Mouse (Mus musculus) spleen, adult 2 months (tissue): ENCODE results near the gene Gm45213. TPM values are rescaled to one million over a fixed set of nuclear protein-coding genes. Genes with fewer than 3 reads are reported as not detected.

Source experiments
- DNase-seq, 2 experiments: peaks; one replicate each; pipeline versions ENCODE4 v3.0.0 to v3.0.0-alpha.2; 2012 to 2021; ENCODE audit warnings: low spot score in 2 of 2, low read depth in 1 of 2
- H3K27ac ChIP-seq: fragments of 200-500 bp; 2 replicates; pipeline ENCODE4 v1.5.1; 2012; ENCODE audit warnings: low read length, inconsistent platforms; ENCODE audit not compliant: insufficient read depth
- H3K27me3 ChIP-seq: fragments of 200-500 bp; 2 replicates; pipeline ENCODE4 v1.6.1; 2012; ENCODE audit warnings: mild to moderate bottlenecking, moderate library complexity, low read length, inconsistent platforms; ENCODE audit not compliant: control insufficient read depth, insufficient read depth
- H3K36me3 ChIP-seq: fragments of 200-500 bp; 2 replicates; pipeline ENCODE4 v1.6.1; 2012; ENCODE audit warnings: mild to moderate bottlenecking, low read length, inconsistent platforms; ENCODE audit not compliant: control insufficient read depth, insufficient read depth
- H3K4me1 ChIP-seq: fragments of 200-500 bp; 2 replicates; pipeline ENCODE4 v1.6.1; 2011; ENCODE audit warnings: inconsistent platforms; ENCODE audit not compliant: control insufficient read depth, insufficient read depth, insufficient read length
- H3K4me3 ChIP-seq: fragments of 200-500 bp; 2 replicates; pipeline ENCODE4 v1.5.1; 2011; ENCODE audit warnings: mild to moderate bottlenecking, inconsistent platforms; ENCODE audit not compliant: insufficient read depth, insufficient read length; ENCODE audit errors: extremely low read depth
- CTCF ChIP-seq: fragments of 200-500 bp; IDR thresholded peaks from 2 replicates; pipeline ENCODE4 v1.5.1; 2011; ENCODE audit warnings: mild to moderate bottlenecking, inconsistent platforms; ENCODE audit not compliant: insufficient read depth, insufficient read length, insufficient replicate concordance; ENCODE audit errors: extremely low read depth
- POLR2A ChIP-seq: fragments of 200-500 bp; IDR thresholded peaks from 2 replicates; pipeline ENCODE4 v1.6.1; 2011; ENCODE audit warnings: low read depth, low read length, inconsistent platforms
- WGBS: fragments of 180-500 bp; shearing (Covaris S2); methylation state at CpG from one replicate; pipeline ENCODE4 v1.1.7; 2018; 5-methylcytosine and 5-hydroxymethylcytosine counted together
- polyA plus RNA-seq: library from polyadenylated mRNA; depleted of rRNA; stranded (reverse); fragments of >200 nt; gene quantifications from 2 replicates; pipeline ENCODE4 v1.2.3, GENCODE M21; 2012

The Gm45213 gene
- polyA plus RNA-seq, 1 experiment = not detected

DNA sequence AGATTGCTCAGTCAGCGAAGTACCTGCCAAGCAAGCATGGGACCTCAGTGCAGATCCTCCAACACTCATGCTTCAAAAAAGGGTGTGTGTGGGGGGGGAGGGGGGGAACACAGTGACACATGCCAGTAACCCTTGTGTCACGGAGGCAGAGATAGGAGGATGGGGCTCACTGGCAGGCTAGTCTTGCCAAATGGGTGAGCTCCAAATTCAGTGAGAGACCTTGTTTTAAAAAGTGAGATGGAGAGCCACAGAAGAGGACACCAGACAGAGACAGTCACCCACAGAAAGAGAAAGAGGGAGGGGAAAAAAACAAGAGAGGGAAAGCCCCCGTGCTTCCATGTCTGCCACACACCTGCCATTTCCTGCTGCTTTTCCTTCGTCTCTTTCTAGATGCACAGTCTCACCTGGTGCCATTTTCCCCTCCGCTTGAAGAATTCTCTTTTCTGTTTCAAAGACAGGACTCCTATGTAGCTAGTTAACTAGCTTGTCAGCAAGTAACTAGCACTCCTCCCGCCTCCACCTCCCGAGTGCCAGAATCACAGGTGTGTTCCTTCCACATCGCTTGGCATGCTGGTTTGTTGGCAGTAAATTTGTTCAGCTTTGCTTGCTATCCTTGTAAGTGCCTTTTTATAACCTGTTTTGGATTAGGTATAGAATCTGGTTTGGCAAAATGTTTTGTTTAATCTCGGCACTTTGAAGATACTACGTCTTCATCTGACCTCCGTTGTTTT lies 35.1 kb upstream of the Gm45213 start:
- no peak overlapping the region for H3K4me3 ChIP-seq
- H3K4me1 ChIP-seq = no peaks in the 10 kb centered on the region
- DNase-seq = no peak
- WGBS = 85% methylated on average over 11 of the region's 11 CpGs
- TF ChIP-seq POLR2A = no peak
- TF ChIP-seq CTCF = no peak
- 0 out of 2 replicates have a peak, but pooled peaks cover 2% of the 10 kb centered on the region for H3K27me3 ChIP-seq
- H3K27ac ChIP-seq = no peak overlapping the region
- no peaks in the 10 kb centered on the region for H3K36me3 ChIP-seq

DNA sequence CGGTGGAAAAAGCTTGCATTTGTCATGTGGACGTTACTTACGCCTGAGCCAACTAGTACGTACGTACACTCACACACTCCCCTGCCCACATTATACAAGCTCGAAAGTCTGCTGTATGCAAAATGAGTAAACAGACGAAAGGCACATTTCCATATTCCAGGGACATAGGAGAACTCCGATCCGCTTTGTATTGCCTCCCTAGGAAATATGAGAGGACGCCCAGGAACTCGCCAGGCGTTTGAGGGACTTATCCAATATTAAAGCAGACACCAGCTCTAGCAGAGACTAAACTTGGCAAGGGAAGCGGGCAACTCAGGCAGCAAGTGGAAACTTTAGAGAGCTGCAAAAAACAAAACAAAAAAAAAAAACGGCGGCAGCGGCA lies 34.5 kb upstream of the Gm45213 start:
- 90% methylated on average over 16 of the region's 16 CpGs for WGBS
- TF ChIP-seq POLR2A (no peak), CTCF (no peak)
- no peaks in the 10 kb centered on the region for H3K36me3 ChIP-seq
- H3K27ac ChIP-seq = no peak overlapping the region
- DNase-seq = no peak
- no peak overlapping the region for H3K4me3 ChIP-seq
- no peaks in the 10 kb centered on the region for H3K4me1 ChIP-seq
- 0 out of 2 replicates have a peak, but pooled peaks cover 2% of the 10 kb centered on the region for H3K27me3 ChIP-seq

DNA sequence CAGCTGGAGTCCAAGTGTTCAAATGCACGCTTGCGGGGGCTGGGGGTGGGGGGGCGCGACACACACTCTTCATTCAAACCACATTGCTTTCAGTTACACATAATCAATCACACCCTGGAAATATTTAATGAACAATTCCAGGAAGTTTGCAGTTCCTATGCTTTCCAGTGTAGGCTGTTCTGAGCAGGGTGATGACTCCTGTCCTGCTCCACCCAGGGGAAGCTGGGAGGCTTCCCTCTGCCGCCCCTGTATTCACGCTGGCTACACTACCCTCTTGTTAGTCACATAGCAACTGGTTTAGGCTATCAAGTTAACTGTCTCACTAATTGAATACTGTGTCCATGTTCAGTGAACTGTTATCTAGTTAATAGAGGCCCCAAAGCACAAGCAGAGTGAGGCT lies 32.9 kb upstream of the Gm45213 start:
- H3K4me1 ChIP-seq = no peaks in the 10 kb centered on the region
- TF ChIP-seq POLR2A = no peak
- no peak for TF ChIP-seq CTCF
- DNase-seq = no peak
- 0 out of 2 replicates have a peak, but pooled peaks cover 2% of the 10 kb centered on the region for H3K27me3 ChIP-seq
- no peak overlapping the region for H3K27ac ChIP-seq
- H3K4me3 ChIP-seq = no peak overlapping the region
- H3K36me3 ChIP-seq = no peaks in the 10 kb centered on the region
- WGBS = 69% methylated on average over 6 of the region's 6 CpGs

DNA sequence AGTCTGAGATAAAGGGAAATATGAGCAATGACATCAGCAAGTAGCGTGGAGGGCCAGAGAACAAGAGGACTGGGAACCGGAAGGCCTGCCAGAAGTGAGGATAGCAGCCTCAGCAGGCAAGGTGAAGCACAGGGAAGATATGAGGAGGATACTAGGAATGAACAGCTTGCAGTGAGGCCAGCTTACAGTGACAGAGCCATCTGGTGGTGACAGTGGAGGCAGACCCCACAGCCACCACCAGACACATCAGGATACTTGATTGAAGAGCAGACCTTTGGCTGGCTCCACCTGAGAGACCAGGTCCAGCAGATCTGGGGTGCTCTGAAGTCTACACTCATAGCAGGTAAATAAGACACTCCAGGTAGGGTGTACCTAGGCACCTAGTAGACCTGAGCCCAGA lies 15.7 kb upstream of the Gm45213 start:
- Histone ChIP-seq H3K4me3 (no peak overlapping the region), H3K36me3 (no peaks in the 10 kb centered on the region), H3K27me3 (no peaks in the 10 kb centered on the region), H3K27ac (no peak overlapping the region), H3K4me1 (no peaks in the 10 kb centered on the region)
- 87% methylated on average over 2 of the region's 2 CpGs for WGBS
- no peak for DNase-seq
- TF ChIP-seq CTCF (no peak), POLR2A (no peak)

DNA sequence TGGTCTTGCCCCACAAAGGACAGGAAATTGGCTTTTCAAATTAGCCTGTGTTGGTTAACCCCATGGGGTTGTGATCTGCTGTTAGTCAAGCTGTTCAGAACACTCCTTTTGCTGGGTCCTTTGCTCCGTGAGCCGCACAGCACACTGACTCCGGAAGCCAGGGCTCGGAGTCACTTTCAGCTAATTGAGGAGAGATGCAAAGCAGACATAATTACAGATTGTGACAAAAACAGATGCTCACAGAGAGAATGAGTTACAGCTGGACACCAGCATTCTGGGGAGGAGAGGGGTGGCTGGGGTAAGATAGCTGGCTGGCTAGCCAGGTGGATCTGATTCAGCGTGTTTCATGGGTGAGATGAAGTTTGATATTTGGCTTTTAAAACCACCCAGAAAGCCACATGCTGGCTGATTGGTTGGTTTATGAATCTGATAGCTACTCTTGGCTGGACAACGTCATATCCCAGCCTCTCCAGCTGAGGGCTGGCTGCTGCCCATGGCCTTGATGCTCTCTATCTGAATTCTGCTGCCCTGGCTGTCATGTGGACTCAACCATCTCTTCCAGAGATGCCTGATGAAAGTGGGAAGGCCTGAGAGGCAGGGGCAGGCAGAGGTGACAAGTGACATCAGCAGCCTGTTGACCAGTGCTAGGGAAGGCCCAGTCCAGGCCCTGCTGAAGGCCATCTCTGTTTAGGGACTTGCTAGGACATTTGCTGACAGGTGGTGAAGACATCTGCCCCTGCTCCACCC lies 14.5 kb upstream of the Gm45213 start:
- no peak for TF ChIP-seq POLR2A
- TF ChIP-seq CTCF = no peak
- Histone ChIP-seq H3K36me3 (no peaks in the 10 kb centered on the region), H3K27me3 (no peaks in the 10 kb centered on the region), H3K27ac (no peak overlapping the region), H3K4me3 (no peak overlapping the region), H3K4me1 (no peaks in the 10 kb centered on the region)
- no peak for DNase-seq
- WGBS = 84% methylated on average over 6 of the region's 6 CpGs

DNA sequence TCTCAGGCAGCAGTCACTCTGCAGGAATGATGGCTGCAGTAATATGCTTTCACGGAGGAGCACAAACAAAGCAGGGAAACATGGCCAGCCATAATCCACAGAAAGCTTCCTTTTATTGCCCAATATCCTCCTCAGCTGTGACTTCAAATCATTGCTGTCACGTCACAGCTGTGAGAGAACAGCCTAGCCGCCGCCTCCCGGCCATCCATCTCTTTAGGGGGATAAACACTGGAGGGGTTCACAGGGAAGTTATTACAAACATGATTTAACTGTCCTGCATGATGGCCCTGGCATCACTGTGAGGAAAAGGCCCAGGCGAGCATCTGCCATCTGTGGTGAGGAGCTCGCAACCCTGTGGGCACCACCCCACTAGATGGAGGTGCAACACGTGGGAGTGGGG lies 6.6 kb upstream of the Gm45213 start:
- H3K4me3 ChIP-seq = no peak overlapping the region
- TF ChIP-seq POLR2A (no peak), CTCF (no peak)
- no peak for DNase-seq
- H3K4me1 ChIP-seq = no peaks in the 10 kb centered on the region
- no peak overlapping the region for H3K27ac ChIP-seq
- no peaks in the 10 kb centered on the region for H3K36me3 ChIP-seq
- H3K27me3 ChIP-seq = no peaks in the 10 kb centered on the region; the same call in 1 of the 2 replicates
- 57% methylated on average over 8 of the region's 8 CpGs for WGBS

DNA sequence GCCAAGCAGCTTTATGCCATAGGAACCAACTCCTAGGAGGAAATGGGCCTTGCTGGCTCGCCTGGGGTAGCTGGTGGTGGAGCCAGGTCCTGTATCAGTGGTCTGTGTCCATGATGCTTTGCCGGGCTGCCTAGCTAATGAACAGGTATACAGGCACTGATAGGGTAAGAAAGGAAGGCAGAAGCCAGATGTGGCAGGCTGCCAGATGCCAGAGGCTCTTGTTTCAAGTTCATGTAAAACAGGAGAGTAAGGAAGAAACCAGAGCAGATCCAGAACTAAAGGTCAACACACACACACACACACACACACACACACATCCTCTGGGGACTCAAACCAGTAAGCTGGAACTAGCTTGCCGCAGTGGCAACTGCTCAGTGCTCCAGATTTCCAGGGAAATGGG lies 5.1 kb upstream of the Gm45213 start:
- TF ChIP-seq CTCF = no peak
- TF ChIP-seq POLR2A = no peak
- no peak overlapping the region for H3K4me3 ChIP-seq
- no peaks in the 10 kb centered on the region for H3K4me1 ChIP-seq
- 80% methylated on average over 3 of the region's 3 CpGs for WGBS
- no peaks in the 10 kb centered on the region; the same call in 1 of the 2 replicates for H3K27me3 ChIP-seq
- no peaks in the 10 kb centered on the region for H3K36me3 ChIP-seq
- DNase-seq = no peak
- no peak overlapping the region for H3K27ac ChIP-seq
